Mouse (Mus musculus) left cerebral cortex, adult 11 months (tissue): Measurements from ENCODE around the gene Wdsub1.

Experiments
- DNase-seq: peaks from one replicate; pipeline ENCODE4 v3.0.0; 2022; ENCODE audit warnings: low spot score

The Wdsub1 gene

DNA sequence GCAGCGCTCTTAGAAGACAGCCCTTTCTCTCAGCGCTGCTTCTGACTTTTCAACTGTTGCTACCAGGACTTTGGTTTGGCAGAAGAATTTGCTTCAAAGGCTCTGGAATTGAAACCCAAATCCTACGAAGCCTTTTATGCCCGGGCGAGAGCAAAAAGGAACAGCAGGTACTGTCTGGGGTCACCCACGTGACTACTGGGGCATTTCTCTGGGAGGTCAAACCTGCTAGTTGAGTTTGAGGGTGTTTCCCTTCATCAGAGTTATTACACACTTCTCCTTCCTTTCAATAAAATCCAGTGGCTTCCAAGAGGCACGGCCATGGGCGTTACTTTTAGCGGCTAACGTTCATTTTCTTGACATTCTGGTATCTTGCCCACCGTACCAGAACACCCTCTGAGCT is 40.4 kb downstream of the Wdsub1 start:
- no peak for DNase-seq

DNA sequence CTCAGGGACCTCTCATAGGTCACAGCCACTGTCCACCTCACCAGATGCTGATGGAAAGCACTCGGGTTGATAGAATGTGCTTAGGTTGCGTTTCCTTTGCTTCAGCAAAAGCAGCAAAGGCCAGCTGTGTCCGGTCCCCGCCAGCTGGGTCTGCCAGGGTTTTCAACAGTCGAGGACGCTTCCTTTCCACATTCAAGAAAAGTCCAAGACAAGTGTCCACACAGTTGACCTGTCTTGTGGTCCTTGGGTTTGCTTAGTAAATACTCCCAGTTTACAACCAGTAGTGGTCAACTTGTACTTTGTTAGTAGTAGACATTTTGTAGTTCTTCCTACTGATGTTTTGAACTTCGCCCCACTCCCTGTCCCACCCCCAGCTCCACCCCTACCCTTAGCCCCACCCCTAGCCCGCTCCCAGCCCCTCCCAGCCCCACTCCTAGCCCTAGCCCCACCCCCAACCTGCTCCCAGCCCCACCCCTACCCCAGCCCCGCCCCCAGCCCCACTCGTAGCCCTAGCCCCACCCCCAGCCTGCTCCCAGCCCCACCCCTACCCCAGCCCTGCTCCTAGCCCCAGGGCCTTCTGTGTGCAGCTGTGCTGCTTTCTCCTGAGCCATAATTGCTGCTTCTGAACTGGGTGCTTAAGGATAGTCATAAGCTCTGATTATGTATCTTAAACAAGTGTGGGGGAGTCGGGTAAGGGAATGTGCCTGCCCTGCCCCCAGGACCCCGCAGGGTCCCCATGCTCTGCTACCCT is 41.0 kb downstream of the Wdsub1 start:
- DNase-seq: no peak

GRCm38 (mm10) chr2:59840191-59840590 is 42.2 kb downstream of the Wdsub1 start:
- DNase-seq: no peak

- DNase-seq: no peak
Observed at GRCm38 (mm10) chr2:59839755-59840154, 42.6 kb downstream of the Wdsub1 start.

DNA sequence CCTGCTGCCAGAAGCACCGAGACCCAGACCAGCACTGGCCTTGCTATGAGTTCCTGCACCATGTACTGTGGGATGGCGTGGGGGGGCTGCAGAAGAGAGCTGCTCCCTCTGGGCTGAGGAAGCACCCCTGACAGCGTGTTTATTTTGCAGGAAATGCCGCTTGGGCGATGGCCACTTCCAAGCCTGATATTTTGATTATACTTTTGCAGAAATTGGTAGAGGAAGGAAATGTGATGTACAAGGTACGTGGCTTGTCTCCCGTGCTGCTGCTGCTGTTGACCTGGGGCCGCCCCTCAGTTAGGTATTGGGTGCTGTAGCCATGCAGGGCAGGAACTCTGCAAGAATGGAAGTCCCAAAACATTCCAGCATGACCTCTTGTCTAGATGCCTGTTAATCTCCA is 43.6 kb downstream of the Wdsub1 start:
- DNase-seq: no peak

DNA sequence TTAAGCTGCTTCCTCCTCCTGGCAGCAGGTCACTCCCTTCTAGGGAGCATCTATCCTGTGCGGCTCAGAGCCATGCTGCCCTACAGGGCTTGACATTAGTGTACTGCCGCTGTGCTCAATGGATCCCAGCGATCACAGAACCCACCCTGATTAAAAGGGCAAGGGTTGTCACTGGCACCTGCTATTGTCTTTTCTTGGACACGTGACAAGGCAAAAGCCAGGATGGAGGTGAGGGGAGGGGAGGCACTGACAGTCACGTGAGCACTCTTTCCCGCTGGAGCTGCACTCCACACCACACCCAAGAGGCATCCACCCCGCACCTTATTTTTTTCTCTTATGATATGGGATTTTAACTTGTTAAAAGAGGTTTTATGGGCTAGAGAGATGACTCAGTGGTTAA is 50.6 kb downstream of the Wdsub1 start:
- no peak for DNase-seq

- DNase-seq: no peak
Observed at GRCm38 (mm10) chr2:59830940-59831339, 51.5 kb downstream of the Wdsub1 start.

- no peak for DNase-seq
Observed at GRCm38 (mm10) chr2:59830151-59830550, 52.2 kb downstream of the Wdsub1 start.

DNA sequence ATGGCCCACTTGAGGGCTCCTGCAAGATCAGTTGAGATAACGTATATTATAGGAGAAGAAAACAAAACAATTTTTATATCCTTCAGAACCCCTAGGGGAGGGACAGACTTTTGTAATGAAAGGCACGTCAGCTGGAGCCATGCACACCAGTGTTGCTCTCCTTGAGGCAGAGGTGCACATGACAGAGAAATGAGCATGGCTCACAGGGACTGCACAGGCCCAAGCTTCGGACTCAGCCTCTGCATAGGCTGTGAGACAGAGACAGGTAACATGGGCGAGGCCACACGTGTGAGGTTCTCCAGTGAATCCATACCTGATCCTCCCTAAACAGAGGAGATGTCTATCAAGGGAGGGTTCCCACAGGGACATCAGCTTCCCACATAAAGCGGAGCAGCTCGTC is 52.7 kb downstream of the Wdsub1 start:
- no peak for DNase-seq

GRCm38 (mm10) chr2:59828777-59829508 is 53.4 kb downstream of the Wdsub1 start:
- DNase-seq: no peak

GRCm38 (mm10) chr2:59828103-59828655 is 54.2 kb downstream of the Wdsub1 start:
- DNase-seq: no peak

DNA sequence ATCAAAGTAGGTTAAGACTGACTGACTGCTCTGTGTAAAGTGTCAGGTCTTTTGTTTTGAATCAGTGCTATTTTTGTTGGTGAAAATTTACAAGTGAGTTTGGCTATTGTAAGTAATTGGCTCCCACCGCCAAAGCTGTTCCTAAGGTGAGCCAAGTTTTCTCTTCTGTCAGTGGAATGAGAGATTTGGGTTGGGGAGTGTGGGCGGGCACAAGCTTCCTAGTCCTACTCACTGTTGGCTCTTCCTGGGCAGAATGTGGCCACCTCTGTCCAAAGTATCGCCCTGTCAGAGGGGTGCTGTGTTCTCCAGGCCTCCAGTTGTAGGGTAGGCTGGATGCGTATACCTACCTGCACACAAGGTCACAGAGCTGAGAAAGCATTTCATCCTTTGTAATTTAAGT is 57.0 kb downstream of the Wdsub1 start:
- DNase-seq: no peak

DNA sequence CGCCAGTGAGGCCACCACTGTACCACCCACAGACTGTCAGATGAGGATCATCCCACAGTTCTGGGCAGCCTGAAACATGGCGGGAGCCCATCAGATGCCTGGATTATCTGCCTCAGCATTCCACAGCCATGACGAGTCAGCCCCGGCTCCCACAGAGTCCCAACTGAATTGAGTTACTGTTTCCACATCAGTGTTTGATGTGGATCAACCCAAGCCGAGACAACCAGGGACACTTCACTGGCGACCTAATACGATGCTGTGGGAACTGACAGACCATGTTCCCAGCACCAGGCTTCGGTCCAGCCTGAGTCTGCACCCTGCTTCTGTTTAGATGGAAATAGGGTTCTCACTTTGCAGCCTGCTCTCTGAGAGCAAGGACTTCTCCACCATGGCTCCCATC is 58.1 kb downstream of the Wdsub1 start:
- DNase-seq: no peak

DNA sequence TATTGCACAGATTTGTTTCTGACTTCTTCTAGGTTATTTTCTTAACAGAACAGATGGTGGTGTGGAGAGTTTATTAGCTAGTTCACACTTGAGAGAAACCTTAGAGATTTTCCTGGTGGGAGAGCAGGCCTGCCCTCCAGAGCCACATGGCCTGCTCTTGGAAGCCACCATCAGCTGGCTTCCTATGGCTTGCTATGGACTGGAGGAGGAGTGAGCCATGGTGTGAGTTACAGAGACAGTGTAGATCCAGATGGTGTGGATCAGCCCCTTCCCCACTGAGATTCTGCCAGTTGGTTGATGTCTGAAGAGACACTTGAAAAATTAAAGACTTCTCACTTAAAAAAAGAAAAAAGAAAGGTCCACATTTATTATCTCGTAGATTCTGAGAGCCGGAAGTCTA is 61.3 kb downstream of the Wdsub1 start:
- DNase-seq: no peak

DNA sequence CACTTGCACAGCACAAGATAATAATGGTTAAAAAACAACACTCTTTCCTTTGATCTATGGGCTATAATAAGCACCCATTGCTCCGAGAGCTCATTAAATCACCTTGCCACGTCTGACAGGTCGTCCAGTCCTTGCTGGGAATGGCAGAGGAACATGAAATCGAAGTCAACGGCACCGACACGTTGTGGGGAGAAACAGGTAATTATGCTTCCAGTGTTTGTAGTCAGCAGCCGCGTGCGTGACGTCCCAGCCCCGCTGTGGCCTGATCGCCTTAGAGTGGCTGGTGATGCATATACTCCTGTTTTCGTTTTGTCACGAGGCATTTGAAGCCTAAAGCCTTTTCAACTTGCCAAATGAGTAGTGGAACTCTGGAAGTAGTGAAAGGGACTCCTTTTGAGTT is 62.3 kb downstream of the Wdsub1 start:
- DNase-seq: no peak

DNA sequence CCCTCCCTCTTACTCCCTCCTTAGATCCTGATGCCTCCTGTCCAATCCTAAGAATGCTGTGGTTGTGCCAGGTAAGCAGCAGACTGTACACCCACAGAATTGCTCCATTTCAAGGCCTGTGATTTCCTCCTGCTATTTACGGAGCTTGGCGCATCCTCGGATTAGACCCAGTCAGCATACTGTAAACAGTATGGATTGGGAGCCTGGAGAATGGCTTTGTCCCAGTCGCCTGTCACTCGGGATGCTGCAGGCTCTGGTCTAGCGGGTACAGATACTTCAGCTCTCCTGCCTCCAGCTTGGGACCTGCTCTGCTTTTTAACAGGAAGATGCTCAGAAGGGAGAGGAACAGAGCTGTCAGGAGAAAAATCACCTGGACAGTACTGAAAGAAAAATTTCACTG is 63.0 kb downstream of the Wdsub1 start:
- DNase-seq: no peak

GRCm38 (mm10) chr2:59818663-59819062 is 63.7 kb downstream of the Wdsub1 start:
- DNase-seq: no peak

DNA sequence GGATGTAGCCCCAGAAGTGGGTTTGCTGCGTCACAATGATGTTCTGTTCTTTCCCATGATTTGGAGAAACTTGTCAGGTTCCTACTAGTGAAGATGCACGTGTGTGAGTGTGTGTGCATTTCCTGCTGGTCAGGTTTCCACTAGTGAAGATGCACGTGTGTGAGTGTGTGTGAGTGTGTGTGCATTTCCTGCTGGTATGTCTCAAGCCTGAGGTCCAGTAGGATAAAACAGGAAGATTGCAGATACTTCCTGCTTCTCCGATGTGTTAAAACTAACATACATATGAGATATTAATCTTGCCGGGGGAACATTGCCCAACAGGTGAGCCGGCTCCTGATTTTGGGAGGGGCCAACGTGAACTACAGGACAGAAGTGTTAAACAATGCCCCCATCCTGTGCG is 67.4 kb downstream of the Wdsub1 start:
- no peak for DNase-seq

DNA sequence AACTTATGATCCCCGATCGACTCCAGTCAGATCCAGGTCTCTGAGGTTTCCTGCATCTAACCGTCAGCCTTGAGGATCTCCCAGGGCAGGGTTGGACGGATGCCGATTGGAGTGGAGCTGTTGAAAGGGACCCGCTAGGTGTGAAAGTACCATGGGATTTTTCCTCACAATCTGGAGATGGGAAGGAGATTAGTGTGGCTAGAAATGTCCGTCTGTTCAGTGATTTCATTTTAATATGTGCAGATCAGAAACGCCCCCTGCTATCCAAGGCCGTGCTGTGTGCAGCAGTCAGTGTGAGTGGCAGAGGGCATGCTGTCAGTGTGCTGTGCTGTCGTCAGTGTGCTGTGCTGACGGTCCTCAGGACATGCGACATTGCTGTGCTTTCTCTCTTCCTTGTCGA is 68.9 kb downstream of the Wdsub1 start:
- no peak for DNase-seq

DNA sequence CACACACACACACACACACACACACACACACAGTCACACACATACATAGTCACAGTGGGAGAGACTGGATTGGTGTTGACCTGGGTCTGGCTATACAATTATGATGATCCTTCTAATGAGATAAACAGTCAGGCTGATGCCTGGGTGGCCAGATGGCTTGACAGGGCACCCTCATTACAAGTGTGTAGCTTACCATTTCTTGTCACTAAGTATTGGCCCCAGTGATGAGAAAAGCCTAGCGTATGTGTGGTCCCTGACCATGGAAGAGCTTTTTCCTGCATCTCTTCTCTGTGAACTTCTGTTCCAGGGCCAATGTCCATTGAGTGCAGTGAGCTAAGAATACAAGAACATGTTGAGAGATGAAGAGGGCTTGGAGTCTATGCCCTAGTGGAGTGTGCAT is 69.8 kb downstream of the Wdsub1 start:
- no peak for DNase-seq

DNA sequence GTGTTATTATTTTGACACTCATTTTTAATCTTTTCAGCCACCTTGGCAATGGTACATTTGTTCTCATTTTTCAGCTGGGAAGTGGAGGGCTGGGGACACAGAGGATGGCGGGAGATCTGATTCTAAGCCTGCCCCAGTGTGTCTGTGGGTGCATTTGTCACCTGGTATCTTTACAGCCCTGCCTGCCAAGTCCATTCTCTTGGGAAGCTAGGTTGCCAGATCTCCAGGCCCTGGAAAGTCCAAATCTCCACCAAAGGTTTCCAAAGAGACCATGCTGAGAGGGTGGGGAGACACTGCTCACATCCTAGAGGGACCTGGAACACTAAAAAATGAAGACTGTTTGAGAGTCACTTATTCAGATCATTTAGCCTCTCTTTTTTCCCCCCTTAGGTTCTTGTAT is 71.1 kb downstream of the Wdsub1 start:
- DNase-seq: no peak

DNA sequence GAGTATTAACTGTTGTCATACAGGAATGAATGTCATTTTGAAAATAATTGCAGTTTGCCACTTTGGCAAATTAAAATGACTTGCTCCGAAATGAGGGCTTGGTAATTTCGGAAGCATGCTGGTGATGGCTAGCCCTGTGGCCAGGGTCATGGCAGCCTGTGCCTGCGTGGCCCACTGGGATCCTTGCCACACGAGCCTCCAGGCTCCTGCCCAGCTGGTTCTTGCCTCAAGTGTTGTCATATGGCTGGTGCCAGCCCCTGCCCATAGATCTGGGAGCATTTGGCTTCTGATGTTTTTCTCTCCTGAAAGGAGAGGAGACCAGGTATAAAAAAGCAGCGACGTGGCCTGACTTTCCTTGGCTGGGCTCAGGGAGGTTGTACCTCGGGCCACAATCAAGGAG is 72.4 kb downstream of the Wdsub1 start:
- DNase-seq: no peak

GRCm38 (mm10) chr2:59808608-59809007 is 73.8 kb downstream of the Wdsub1 start:
- no peak for DNase-seq

DNA sequence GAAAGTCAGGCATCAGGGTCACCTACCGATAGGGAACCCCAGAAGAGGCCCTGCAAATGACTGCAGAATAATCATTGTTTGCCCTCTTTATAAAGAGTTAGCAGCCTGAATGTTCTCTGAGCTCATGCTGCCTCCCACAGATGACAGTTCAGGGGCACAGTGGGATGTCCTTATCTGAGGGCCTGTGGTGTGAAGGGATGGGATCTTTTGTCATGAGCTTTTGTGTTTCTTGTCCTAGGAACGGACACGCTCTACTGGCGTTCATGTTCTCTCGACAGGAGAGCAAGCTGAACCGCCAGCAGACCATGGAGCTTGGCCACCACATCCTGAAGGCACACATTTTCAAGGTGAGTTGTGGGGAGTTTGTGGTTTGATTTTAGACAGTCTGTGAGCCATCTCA is 76.4 kb downstream of the Wdsub1 start:
- no peak for DNase-seq
